Mouse (Mus musculus): ENCODE data around the gene Olfr593. TPM values are rescaled to one million over a fixed set of nuclear protein-coding genes. Genes with fewer than 3 reads are reported as not detected.
"Not testable (repeated sequence)": the region's sequence is repeated elsewhere in the genome, so short reads cannot be mapped to it uniquely, and the experiment has no call there.

Olfr593 gene
- polyA plus RNA-seq (2015; fragmentation: Nextera tagmentation; extraction: Ambion mirVana): not detected in 2 replicates

- no peak within 1 kb of the TSS for H3K4me3 ChIP-seq
- H3K36me3 ChIP-seq: no peaks in the 10 kb centered on the region
- no peaks in the 10 kb centered on the region for H3K9me3 ChIP-seq
- no peak within 1 kb of the TSS for H3K9ac ChIP-seq
- ATAC-seq (ENCODE audit: low FRiP score): no peak
- no peak within 1 kb of the TSS for H3K4me2 ChIP-seq
- no peaks in the 10 kb centered on the region for H3K4me1 ChIP-seq (replicated peaks)
- 67% methylated on average over 1 of the region's 1 CpGs for WGBS
- no peak within 1 kb of the TSS for H3K27ac ChIP-seq
- no peaks in the 10 kb centered on the region for H3K27me3 ChIP-seq
These were observed at the start of gene Olfr593 for GRCm38 (mm10) chr7:103211562-103211961. TSS of gene Olfr593 (plus strand) at chr7:103211862.

- no peaks in the 10 kb centered on the region for H3K4me1 ChIP-seq (replicated peaks)
- no peak overlapping the region for H3K27ac ChIP-seq
- no peak overlapping the region for H3K9ac ChIP-seq
- no peak for ATAC-seq (ENCODE audit: low FRiP score)
- H3K4me2 ChIP-seq: no peak overlapping the region
- no peaks in the 10 kb centered on the region for H3K36me3 ChIP-seq
- no peaks in the 10 kb centered on the region for H3K27me3 ChIP-seq
- 87% methylated on average over 5 of the region's 5 CpGs for WGBS
- H3K4me3 ChIP-seq: no peak overlapping the region
- no peaks in the 10 kb centered on the region for H3K9me3 ChIP-seq
These were observed 42.0 kb upstream of the Olfr593 start for GRCm38 (mm10) chr7:103169697-103170096.

GRCm38 (mm10) chr7:103178240-103178639, 33.4 kb upstream of the Olfr593 start, which contains the start of gene Olfr591:
TSS of gene Olfr591 (minus strand) at chr7:103178340.
- Histone ChIP-seq H3K9me3 (peaks cover 8% of the 10 kb centered on the region; the same call in 1 of the 2 replicates), H3K4me2 (no peak within 1 kb of the TSS), H3K4me1 (replicated peaks) (no peaks in the 10 kb centered on the region), H3K27me3 (no peaks in the 10 kb centered on the region), H3K9ac (no peak within 1 kb of the TSS), H3K36me3 (no peaks in the 10 kb centered on the region), H3K4me3 (no peak within 1 kb of the TSS), H3K27ac (no peak within 1 kb of the TSS)
- WGBS: 88% methylated on average over 1 of the region's 1 CpGs
- ATAC-seq (ENCODE audit: low FRiP score): no peak

- not testable (repeated sequence) for H3K27ac ChIP-seq; H3K27me3 ChIP-seq; ATAC-seq (ENCODE audit: low FRiP score); H3K4me1 ChIP-seq (replicated peaks); H3K4me3 ChIP-seq; H3K4me2 ChIP-seq; H3K36me3 ChIP-seq; H3K9ac ChIP-seq; H3K9me3 ChIP-seq
- 74% methylated on average over 1 of the region's 1 CpGs for WGBS
These were observed 27.2 kb upstream of the Olfr593 start, which contains the start of gene Olfr592 for GRCm38 (mm10) chr7:103184503-103184902. TSS of gene Olfr592 (plus strand) at chr7:103184803.

- H3K4me2 ChIP-seq; H3K4me3 ChIP-seq; H3K9ac ChIP-seq; H3K27me3 ChIP-seq; H3K4me1 ChIP-seq (replicated peaks); ATAC-seq (ENCODE audit: low FRiP score); H3K36me3 ChIP-seq; H3K27ac ChIP-seq; H3K9me3 ChIP-seq: not testable (repeated sequence)
- WGBS: 90% methylated on average over 5 of the region's 5 CpGs
These were observed 388 bp downstream of the Olfr593 start for GRCm38 (mm10) chr7:103212050-103212449.

- Histone ChIP-seq H3K4me2 (no peak within 1 kb of the TSS), H3K9me3 (no peaks in the 10 kb centered on the region), H3K9ac (no peak within 1 kb of the TSS), H3K27ac (no peak within 1 kb of the TSS), H3K4me3 (no peak within 1 kb of the TSS), H3K4me1 (replicated peaks) (no peaks in the 10 kb centered on the region), H3K27me3 (no peaks in the 10 kb centered on the region), H3K36me3 (no peaks in the 10 kb centered on the region)
- ATAC-seq (ENCODE audit: low FRiP score): no peak
These were observed 5.0 kb downstream of the Olfr593 start, which contains the start of gene Olfr594 for GRCm38 (mm10) chr7:103216696-103217095. TSS of gene Olfr594 (plus strand) at chr7:103216996.

GRCm38 (mm10) chr7:103252405-103252804, 40.7 kb downstream of the Olfr593 start, which contains the start of gene Usp17ld:
TSS of gene Usp17ld (minus strand) at chr7:103252505.
- not testable (repeated sequence) for ATAC-seq (ENCODE audit: low FRiP score); H3K9me3 ChIP-seq; H3K27ac ChIP-seq; H3K27me3 ChIP-seq; H3K4me1 ChIP-seq (replicated peaks); H3K4me2 ChIP-seq; H3K36me3 ChIP-seq; H3K4me3 ChIP-seq; H3K9ac ChIP-seq

Small RNA genes lying within 50 kb of the gene (microRNA-seq; reads per million reads assigned to microRNA genes)
- gene Gm25171: not detected

Other genes with a start within 250 kb of the Olfr593 start
- not detected in 2 replicates for gene Olfr576, start 249.2 kb upstream of the Olfr593 start, polyA plus RNA-seq (2015; fragmentation: Nextera tagmentation; extraction: Ambion mirVana)
- not detected in 2 replicates for gene Olfr577, start 235.9 kb upstream of the Olfr593 start, polyA plus RNA-seq (2015; fragmentation: Nextera tagmentation; extraction: Ambion mirVana)
- gene Olfr578, start 222.5 kb upstream of the Olfr593 start, polyA plus RNA-seq (2015; fragmentation: Nextera tagmentation; extraction: Ambion mirVana): not detected in 2 replicates
- gene Olfr582, start 173.8 kb upstream of the Olfr593 start, polyA plus RNA-seq (2015; fragmentation: Nextera tagmentation; extraction: Ambion mirVana): not detected in 2 replicates
- gene Olfr583, start 160.6 kb upstream of the Olfr593 start, polyA plus RNA-seq (2015; fragmentation: Nextera tagmentation; extraction: Ambion mirVana): not detected in 2 replicates
- not detected in 2 replicates for gene Olfr584, start 130.0 kb upstream of the Olfr593 start, polyA plus RNA-seq (2015; fragmentation: Nextera tagmentation; extraction: Ambion mirVana)
- not detected in 2 replicates for gene Olfr585, start 114.1 kb upstream of the Olfr593 start, polyA plus RNA-seq (2015; fragmentation: Nextera tagmentation; extraction: Ambion mirVana)
- gene Olfr586, start 86.2 kb upstream of the Olfr593 start, polyA plus RNA-seq (2015; fragmentation: Nextera tagmentation; extraction: Ambion mirVana): not detected in 2 replicates
- not detected in 2 replicates for gene Olfr588-ps1, start 71.0 kb upstream of the Olfr593 start, polyA plus RNA-seq (2015; fragmentation: Nextera tagmentation; extraction: Ambion mirVana)
- gene Olfr589, start 55.5 kb upstream of the Olfr593 start, polyA plus RNA-seq (2015; fragmentation: Nextera tagmentation; extraction: Ambion mirVana): not detected in 2 replicates
- gene Olfr591, start 33.5 kb upstream of the Olfr593 start, polyA plus RNA-seq (2015; fragmentation: Nextera tagmentation; extraction: Ambion mirVana): not detected in 2 replicates
- gene Olfr592, start 27.1 kb upstream of the Olfr593 start, polyA plus RNA-seq (2015; fragmentation: Nextera tagmentation; extraction: Ambion mirVana): not detected in 2 replicates
- not detected in 2 replicates for gene Olfr594, start 5.1 kb downstream of the Olfr593 start, polyA plus RNA-seq (2015; fragmentation: Nextera tagmentation; extraction: Ambion mirVana)
- gene Usp17ld, start 40.6 kb downstream of the Olfr593 start, polyA plus RNA-seq (2015; fragmentation: Nextera tagmentation; extraction: Ambion mirVana): not detected in 2 replicates
- gene Olfr596, start 93.8 kb downstream of the Olfr593 start, polyA plus RNA-seq (2015; fragmentation: Nextera tagmentation; extraction: Ambion mirVana): not detected in 2 replicates
- not detected in 2 replicates for gene Olfr597, start 104.5 kb downstream of the Olfr593 start, polyA plus RNA-seq (2015; fragmentation: Nextera tagmentation; extraction: Ambion mirVana)
- gene Olfr598, start 111.7 kb downstream of the Olfr593 start, polyA plus RNA-seq (2015; fragmentation: Nextera tagmentation; extraction: Ambion mirVana): not detected in 2 replicates
- not detected in 2 replicates for gene Olfr599, start 124.1 kb downstream of the Olfr593 start, polyA plus RNA-seq (2015; fragmentation: Nextera tagmentation; extraction: Ambion mirVana)
- not detected in 2 replicates for gene Olfr600, start 137.8 kb downstream of the Olfr593 start, polyA plus RNA-seq (2015; fragmentation: Nextera tagmentation; extraction: Ambion mirVana)
- not detected in 2 replicates for gene Olfr601, start 150.8 kb downstream of the Olfr593 start, polyA plus RNA-seq (2015; fragmentation: Nextera tagmentation; extraction: Ambion mirVana)
- gene Olfr603, start 174.3 kb downstream of the Olfr593 start, polyA plus RNA-seq (2015; fragmentation: Nextera tagmentation; extraction: Ambion mirVana): not detected in 2 replicates
- gene Usp17lc, start 203.2 kb downstream of the Olfr593 start, polyA plus RNA-seq (2015; fragmentation: Nextera tagmentation; extraction: Ambion mirVana): not detected in 2 replicates
- not detected in 2 replicates for gene Olfr605, start 233.6 kb downstream of the Olfr593 start, polyA plus RNA-seq (2015; fragmentation: Nextera tagmentation; extraction: Ambion mirVana)
- gene Olfr606, start 237.2 kb downstream of the Olfr593 start, polyA plus RNA-seq (2015; fragmentation: Nextera tagmentation; extraction: Ambion mirVana): not detected in 2 replicates